Mouse (Mus musculus): ENCODE data around the gene Vmn1r175.
"Not testable (repeated sequence)": the region's sequence is repeated elsewhere in the genome, so short reads cannot be mapped to it uniquely, and the experiment has no call there.

Gene Vmn1r175

DNA sequence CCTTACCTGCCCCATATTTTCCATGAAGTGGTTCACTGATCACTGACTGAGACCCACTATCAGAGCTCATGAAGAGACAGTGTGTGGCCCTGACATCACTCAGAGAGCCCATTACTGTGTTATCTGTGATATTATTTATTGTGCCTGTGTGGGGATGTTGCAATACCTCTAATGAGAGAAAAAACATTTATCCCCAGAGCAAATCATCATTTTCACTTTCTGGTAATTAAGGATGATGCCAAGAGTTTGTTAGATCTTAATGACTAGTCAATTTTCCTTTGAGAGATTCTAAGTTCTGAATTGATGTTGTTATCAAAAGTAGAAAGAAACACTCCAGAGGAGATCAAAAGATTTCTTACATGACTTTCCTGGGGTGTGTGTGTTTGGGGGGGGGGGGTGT lies at the start of gene Vmn1r175:
Gene Vmn1r175, minus strand, starts transcription at position 101 of the 400 bp plus-strand sequence.
- DNase-seq (ENCODE audit: extremely low spot score, low spot score): not testable (repeated sequence)

DNA sequence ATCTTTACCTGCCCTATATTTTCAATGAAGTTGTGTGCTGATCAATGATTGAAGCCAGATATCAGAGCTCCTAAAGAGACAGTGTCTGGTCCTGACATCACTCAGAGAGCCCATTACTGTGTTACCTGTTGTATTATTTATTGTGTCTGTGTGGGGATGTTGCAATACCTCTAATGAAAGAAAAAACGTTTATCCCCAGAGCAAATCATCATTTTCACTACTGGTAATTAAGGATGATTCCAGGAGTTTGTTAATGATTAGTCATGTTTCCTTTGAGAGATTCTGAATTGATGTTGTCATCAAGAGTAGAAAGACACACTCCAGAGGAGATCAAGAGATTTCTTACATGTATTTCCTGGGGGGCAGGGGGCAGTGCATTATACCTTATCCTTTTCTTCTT lies 26.8 kb upstream of the Vmn1r175 start, which contains the start of gene Vmn1r176:
Gene Vmn1r176, minus strand, starts transcription at position 101 of the 400 bp plus-strand sequence.
- DNase-seq (ENCODE audit: extremely low spot score, low spot score): not testable (repeated sequence)

DNA sequence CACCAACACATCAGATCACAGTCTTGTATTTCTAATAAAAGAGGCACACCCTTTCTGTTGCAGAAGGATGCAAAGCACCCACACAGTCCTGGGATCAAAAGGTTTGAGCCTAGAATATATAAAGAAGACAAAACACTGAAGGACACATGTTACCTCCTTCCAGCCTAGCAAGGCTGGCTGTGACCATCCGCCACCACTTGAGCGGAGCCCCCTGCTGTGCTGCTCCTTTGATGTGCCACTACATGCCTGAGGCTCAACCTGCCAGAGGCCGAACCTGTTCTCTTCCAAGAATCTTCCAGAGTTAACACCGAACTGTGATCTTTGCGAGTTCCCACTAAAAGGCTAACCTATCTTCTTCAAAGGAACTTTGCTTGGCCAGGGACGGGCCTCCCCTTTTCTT lies 25.9 kb downstream of the Vmn1r175 start:
- DNase-seq (ENCODE audit: extremely low spot score, low spot score): no peak

All from neural tube, embryonic 10.5 days (tissue).